Mouse (Mus musculus) heart, embryonic 12.5 days (tissue): Measurements from ENCODE around the gene Eml2. TPM values are rescaled to one million over a fixed set of nuclear protein-coding genes. Genes with fewer than 3 reads are reported as not detected.
"Not testable (repeated sequence)": the region's sequence is repeated elsewhere in the genome, so short reads cannot be mapped to it uniquely, and the experiment has no call there.

Source experiments
- ATAC-seq: fragments of 200-750 bp; cut with Nextera tagmentation; 2 replicates; pipeline ENCODE4 v1.8.0; 2017; ENCODE audit warnings: moderate TSS enrichment, moderate library complexity; ENCODE audit not compliant: insufficient number of reproducible peaks, low FRiP score
- H3K27ac ChIP-seq: fragments of 300-500 bp; sonication (generic); 2 replicates; pipeline ENCODE4 v1.5.1; 2016; ENCODE audit warnings: mild to moderate bottlenecking, moderate library complexity; ENCODE audit not compliant: poor library complexity, severe bottlenecking
- H3K27me3 ChIP-seq: fragments of 300-500 bp; sonication (generic); replicated peaks from 2 replicates; pipeline ENCODE4 v1.6.1; 2016; ENCODE audit warnings: mild to moderate bottlenecking, moderate library complexity
- H3K36me3 ChIP-seq: fragments of 300-500 bp; sonication (generic); 2 replicates; pipeline ENCODE4 v1.6.1; 2016; ENCODE audit warnings: mild to moderate bottlenecking, moderate library complexity
- H3K4me1 ChIP-seq: fragments of 300-500 bp; sonication (generic); replicated peaks from 2 replicates; pipeline ENCODE4 v1.6.1; 2016; ENCODE audit warnings: mild to moderate bottlenecking
- H3K4me2 ChIP-seq: fragments of 300-500 bp; sonication (generic); 2 replicates; pipeline ENCODE4 v1.6.1; 2016; ENCODE audit warnings: mild to moderate bottlenecking, moderate library complexity
- H3K4me3 ChIP-seq: fragments of 300-500 bp; sonication (generic); 2 replicates; pipeline ENCODE4 v1.5.1; 2016; ENCODE audit warnings: mild to moderate bottlenecking
- H3K9ac ChIP-seq: fragments of 300-500 bp; sonication (generic); 2 replicates; pipeline ENCODE4 v1.6.1; 2016; ENCODE audit warnings: mild to moderate bottlenecking, moderate library complexity
- H3K9me3 ChIP-seq: fragments of 300-500 bp; sonication (generic); replicated peaks from 2 replicates; pipeline ENCODE4 v1.6.1; 2016; ENCODE audit warnings: mild to moderate bottlenecking, moderate library complexity
- WGBS: fragments of 180-500 bp; shearing (Covaris S2); methylation state at CpG from one replicate; pipeline ENCODE4 v1.1.7; 2016; 5-methylcytosine and 5-hydroxymethylcytosine counted together
- polyA plus RNA-seq: library from polyadenylated mRNA; unstranded; fragments of >200 nt; fragmentation: Nextera tagmentation; extraction: Ambion mirVana; gene quantifications from 2 replicates; pipeline ENCODE4 v1.2.1, GENCODE M21; 2016

Eml2 gene
- polyA plus RNA-seq, 1 experiment from 2014 or later, result 18.2 TPM

DNA sequence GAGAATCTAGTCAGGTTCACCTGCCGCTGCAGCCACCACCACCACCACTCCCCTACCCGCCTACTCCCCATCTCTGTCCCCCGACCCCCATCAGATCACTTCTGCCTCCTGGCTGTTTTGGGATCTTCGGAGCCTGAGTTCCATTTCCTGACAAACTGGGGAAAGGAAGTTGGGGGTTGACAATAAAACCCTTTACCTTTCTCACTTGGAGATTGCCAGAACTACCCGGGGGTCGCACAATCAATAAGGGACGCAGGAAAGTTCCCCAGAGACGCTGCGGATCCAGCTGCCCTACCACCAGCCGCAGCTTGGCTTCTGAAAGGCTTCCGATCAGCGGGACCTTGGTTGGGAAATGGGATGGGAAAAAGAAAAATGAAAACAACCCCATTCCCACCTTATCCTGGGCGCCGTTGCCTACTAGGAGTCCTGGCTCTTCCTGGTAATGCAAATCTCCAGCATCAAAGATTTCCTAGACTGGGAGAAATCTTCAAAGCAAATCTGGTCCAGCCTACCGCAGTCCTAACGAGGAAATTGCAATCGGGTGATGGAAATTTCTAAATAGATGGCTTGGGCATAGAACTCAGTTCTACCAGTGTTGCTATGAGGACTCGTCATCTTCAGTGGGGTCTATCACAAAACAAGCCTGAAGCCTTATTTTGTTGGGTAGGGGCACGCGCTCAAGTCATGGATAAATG, 27.9 kb upstream of the Eml2 start:
- Histone ChIP-seq H3K27me3 (no peaks in the 10 kb centered on the region), H3K36me3 (peaks cover 26% of the 10 kb centered on the region), H3K4me3 (peak overlapping the region; percentile 70), H3K9ac (peak overlapping the region; percentile 77), H3K4me2 (peak overlapping the region; percentile 91), H3K9me3 (no peaks in the 10 kb centered on the region), H3K27ac (peak overlapping the region; percentile 66), H3K4me1 (peaks cover 18% of the 10 kb centered on the region)
- 15% methylated on average over 20 of the region's 20 CpGs for WGBS
- no peak for ATAC-seq

DNA sequence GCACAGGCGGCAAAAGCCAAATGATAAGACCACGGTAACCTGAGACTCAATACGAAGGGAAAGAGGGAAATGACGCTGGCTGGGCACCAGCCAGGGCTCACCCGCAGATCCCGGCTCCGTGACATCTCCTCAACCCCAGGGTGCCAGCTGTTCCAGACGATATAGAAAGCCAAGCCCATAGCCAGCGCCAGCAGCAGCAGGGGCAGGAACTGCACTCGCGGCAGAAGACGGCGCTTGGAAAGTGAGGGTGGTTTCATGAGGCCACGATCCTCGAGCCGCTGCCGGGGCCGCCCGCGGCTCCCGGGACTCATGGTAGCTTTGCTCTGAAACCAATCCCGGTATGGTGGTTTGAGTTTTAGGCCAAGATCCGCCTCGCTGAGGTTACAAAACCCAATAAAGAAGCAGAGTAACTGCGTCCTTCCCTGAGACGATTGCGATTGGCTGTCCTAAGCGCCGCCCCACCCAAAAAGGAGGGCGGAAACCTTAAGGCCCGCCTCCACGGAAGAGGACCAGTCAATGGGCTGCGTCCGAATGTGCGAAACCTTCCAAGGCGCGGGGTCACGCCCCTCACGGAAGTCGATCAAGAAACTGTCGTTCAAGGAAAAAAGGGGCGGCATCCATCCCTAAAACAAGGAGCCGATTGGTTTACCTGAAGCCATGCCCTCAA, 27.2 kb upstream of the Eml2 start, which contains the start of gene Qpctl:
Gene Qpctl, minus strand, starts transcription at position 417 of the 667 bp plus-strand sequence.
- Histone ChIP-seq H3K36me3 (peaks cover 33% of the 10 kb centered on the region), H3K9ac (peak within 1 kb of the TSS; percentile 87), H3K4me2 (peak within 1 kb of the TSS; percentile 91), H3K27ac (peak within 1 kb of the TSS; percentile 66), H3K9me3 (no peaks in the 10 kb centered on the region), H3K4me1 (peaks cover 18% of the 10 kb centered on the region), H3K4me3 (peak within 1 kb of the TSS; percentile 70), H3K27me3 (no peaks in the 10 kb centered on the region)
- ATAC-seq, result peak; percentile 97
- WGBS, result under 1% methylated on average over 43 of the region's 43 CpGs

DNA sequence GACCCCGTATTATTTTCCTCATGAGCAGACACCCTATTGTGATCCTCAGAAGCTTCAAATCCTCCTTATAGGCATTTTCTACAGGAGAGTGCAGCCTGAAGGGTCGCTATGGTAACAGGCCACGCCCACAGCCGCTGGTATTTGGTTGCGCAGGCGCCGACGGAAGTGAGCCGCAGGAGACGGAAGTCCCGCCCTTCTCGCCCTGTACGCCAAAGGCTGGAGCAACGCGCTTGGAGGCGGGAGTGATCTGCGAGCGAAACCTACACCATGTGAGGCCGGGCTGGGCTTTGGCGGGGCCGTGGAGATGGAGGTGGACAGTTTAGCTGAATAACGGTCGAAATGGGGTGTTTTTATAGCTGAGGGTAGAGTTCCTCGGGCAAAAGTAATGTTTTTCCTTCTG, 26.6 kb upstream of the Eml2 start, which contains the start of gene Snrpd2:
Gene Snrpd2, plus strand, starts transcription at position 97 of the 400 bp plus-strand sequence.
- Histone ChIP-seq H3K4me2 (peak within 1 kb of the TSS; percentile 91), H3K9ac (peak within 1 kb of the TSS; percentile 87), H3K9me3 (no peaks in the 10 kb centered on the region), H3K36me3 (peaks cover 38% of the 10 kb centered on the region), H3K27me3 (no peaks in the 10 kb centered on the region), H3K4me1 (peaks cover 18% of the 10 kb centered on the region), H3K4me3 (peak within 1 kb of the TSS; percentile 70), H3K27ac (peak within 1 kb of the TSS; percentile 66)
- WGBS, result under 1% methylated on average over 24 of the region's 24 CpGs
- ATAC-seq, result peak; percentile 92

GRCm38 (mm10) chr7:19151121-19151520, 25.1 kb upstream of the Eml2 start:
- H3K4me1 ChIP-seq, result peaks cover 18% of the 10 kb centered on the region
- H3K4me2 ChIP-seq, result peak overlapping the region; percentile 91; the same call in 1 of the 2 replicates
- H3K27ac ChIP-seq, ATAC-seq, H3K9me3 ChIP-seq, H3K27me3 ChIP-seq: not testable (repeated sequence)
- H3K36me3 ChIP-seq, result peaks cover 38% of the 10 kb centered on the region
- WGBS, result 84% methylated on average over 10 of the region's 10 CpGs
- 0 out of 2 replicates have a peak overlapping the region, but pooled peaks have one; percentile 70 for H3K4me3 ChIP-seq
- H3K9ac ChIP-seq, result peak overlapping the region; percentile 87; the same call in 1 of the 2 replicates

GRCm38 (mm10) chr7:19154796-19155195, 21.4 kb upstream of the Eml2 start:
- ATAC-seq, result no peak
- Histone ChIP-seq H3K27ac (no peak overlapping the region), H3K36me3 (peaks cover 34% of the 10 kb centered on the region), H3K9me3 (no peaks in the 10 kb centered on the region), H3K4me3 (no peak overlapping the region), H3K27me3 (peaks cover 13% of the 10 kb centered on the region), H3K4me1 (peaks cover 22% of the 10 kb centered on the region), H3K4me2 (no peak overlapping the region), H3K9ac (no peak overlapping the region)
- 76% methylated on average over 8 of the region's 8 CpGs for whole genome bisulfite sequencing

DNA sequence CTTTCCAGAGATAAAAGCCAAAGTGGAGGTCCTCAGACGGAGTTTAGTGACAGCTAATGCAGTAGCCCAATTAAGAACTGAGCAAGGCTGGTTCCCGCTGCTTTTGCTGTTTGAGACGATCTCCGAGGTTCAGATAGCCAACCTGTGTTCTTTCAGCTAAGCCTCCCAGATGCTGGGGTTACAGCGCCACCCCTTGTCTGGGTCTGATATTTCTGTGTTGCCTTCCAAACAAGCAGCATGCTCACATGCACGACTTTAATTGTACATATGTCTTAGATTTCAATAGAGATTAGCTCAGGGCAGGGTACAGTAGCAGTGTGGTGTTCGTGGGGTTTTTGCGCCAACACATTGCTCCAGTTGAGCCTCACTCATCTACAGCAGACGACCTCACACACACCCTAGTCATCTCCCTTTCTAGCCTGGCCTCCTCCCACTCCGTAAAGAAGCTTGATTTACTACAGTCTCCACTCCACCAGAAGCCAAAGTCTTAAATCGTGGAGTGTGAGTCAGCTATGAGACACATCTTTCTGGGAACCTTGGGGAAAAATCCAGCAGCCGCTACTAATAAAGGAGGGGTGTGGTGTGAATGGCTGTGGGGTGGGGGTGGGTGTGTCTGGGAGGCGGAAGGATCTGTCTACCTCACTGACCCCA, 20.3 kb upstream of the Eml2 start:
- no peak for ATAC-seq
- no peak overlapping the region for H3K4me3 ChIP-seq
- WGBS, result 59% methylated on average over 13 of the region's 13 CpGs
- no peak overlapping the region for H3K9ac ChIP-seq
- H3K27ac ChIP-seq, result no peak overlapping the region
- H3K9me3 ChIP-seq, result no peaks in the 10 kb centered on the region
- peaks cover 34% of the 10 kb centered on the region for H3K36me3 ChIP-seq
- no peak overlapping the region for H3K4me2 ChIP-seq
- H3K4me1 ChIP-seq, result peaks cover 22% of the 10 kb centered on the region
- H3K27me3 ChIP-seq, result peaks cover 14% of the 10 kb centered on the region

GRCm38 (mm10) chr7:19157160-19157800, 18.9 kb upstream of the Eml2 start:
- Histone ChIP-seq H3K27ac (0 out of 2 replicates have a peak overlapping the region, but pooled peaks have one; percentile 8), H3K9me3 (no peaks in the 10 kb centered on the region), H3K9ac (peak overlapping the region; percentile 55; the same call in 1 of the 2 replicates), H3K36me3 (peaks cover 21% of the 10 kb centered on the region), H3K4me2 (peak overlapping the region; percentile 58), H3K27me3 (peaks cover 18% of the 10 kb centered on the region), H3K4me3 (peak overlapping the region; percentile 7; the same call in 1 of the 2 replicates), H3K4me1 (peaks cover 21% of the 10 kb centered on the region)
- peak; percentile 67 for ATAC-seq
- 6% methylated on average over 30 of the region's 30 CpGs for WGBS

DNA sequence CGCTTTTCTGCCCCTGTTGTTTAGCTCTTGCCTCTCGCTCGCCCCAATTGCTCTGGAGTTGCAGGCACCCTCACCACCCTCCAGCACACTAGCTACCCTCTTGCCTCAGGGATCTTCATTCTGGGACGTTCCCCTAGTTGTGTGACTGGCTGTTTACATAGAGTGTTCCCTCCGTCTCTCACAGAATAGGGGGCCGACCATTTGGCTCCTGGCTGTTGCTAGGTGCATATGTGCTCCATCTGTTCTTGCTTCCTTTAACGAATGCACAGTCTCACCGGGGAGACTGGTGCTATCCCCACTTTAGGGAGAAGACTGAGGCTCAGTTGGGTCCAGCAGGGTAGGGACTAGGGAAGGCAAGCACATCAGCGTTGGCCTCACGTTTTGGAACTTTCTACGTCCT, 17.6 kb upstream of the Eml2 start:
- Histone ChIP-seq H3K4me3 (no peak overlapping the region), H3K36me3 (peaks cover 9% of the 10 kb centered on the region), H3K4me2 (no peak overlapping the region), H3K9ac (no peak overlapping the region), H3K27ac (no peak overlapping the region), H3K9me3 (no peaks in the 10 kb centered on the region), H3K4me1 (peaks cover 23% of the 10 kb centered on the region), H3K27me3 (peaks cover 26% of the 10 kb centered on the region)
- no peak for ATAC-seq
- WGBS, result 67% methylated on average over 11 of the region's 11 CpGs

- Histone ChIP-seq H3K36me3 (0 out of 2 replicates have a peak, but pooled peaks cover 1% of the 10 kb centered on the region), H3K9ac (peak overlapping the region; percentile 42; the same call in 1 of the 2 replicates), H3K4me3 (peak overlapping the region; percentile 46; the same call in 1 of the 2 replicates), H3K4me1 (peaks cover 31% of the 10 kb centered on the region), H3K27me3 (peaks cover 30% of the 10 kb centered on the region), H3K9me3 (no peaks in the 10 kb centered on the region), H3K4me2 (peak overlapping the region; percentile 83), H3K27ac (no peak overlapping the region)
- WGBS, result 18% methylated on average over 18 of the region's 18 CpGs
- no peak for ATAC-seq
Observed at GRCm38 (mm10) chr7:19159411-19159810, 16.8 kb upstream of the Eml2 start.

DNA sequence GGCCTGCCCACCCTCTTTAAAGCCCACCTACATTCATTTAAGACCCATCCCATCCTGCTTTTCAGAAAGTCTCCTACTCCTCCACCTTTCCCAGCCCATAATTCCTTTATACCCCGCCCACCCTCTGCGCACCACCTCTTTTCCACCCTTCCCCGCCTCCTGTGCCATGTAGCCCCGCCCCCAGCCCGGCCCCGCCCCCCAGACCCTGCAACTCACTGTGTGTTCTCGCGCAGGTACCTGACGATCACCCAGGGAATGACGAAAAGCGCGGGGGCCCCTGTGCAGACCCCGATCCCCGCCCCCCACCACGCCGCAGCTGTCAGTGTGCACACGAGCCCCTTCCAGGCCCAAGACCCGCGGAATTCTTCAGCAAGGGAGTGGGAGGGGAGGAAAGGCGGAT, 16.1 kb upstream of the Eml2 start:
- 2% methylated on average over 20 of the region's 20 CpGs for WGBS
- Histone ChIP-seq H3K36me3 (no peaks in the 10 kb centered on the region), H3K27me3 (peaks cover 30% of the 10 kb centered on the region), H3K4me3 (peak overlapping the region; percentile 46), H3K27ac (no peak overlapping the region), H3K4me2 (peak overlapping the region; percentile 83), H3K9me3 (no peaks in the 10 kb centered on the region), H3K4me1 (peaks cover 38% of the 10 kb centered on the region), H3K9ac (peak overlapping the region; percentile 70)
- ATAC-seq, result peak; percentile 49; the same call in 1 of the 2 replicates
